Mouse (Mus musculus) left cerebral cortex, adult 2 months (tissue): ENCODE data around the gene Pld2. TPM values are rescaled to one million over a fixed set of nuclear protein-coding genes. Genes with fewer than 3 reads are reported as not detected.
"Not testable (repeated sequence)": the region's sequence is repeated elsewhere in the genome, so short reads cannot be mapped to it uniquely, and the experiment has no call there.

Source experiments
- DNase-seq, 2 experiments: peaks; one replicate each; pipeline ENCODE4 v3.0.0; 2021 to 2022; ENCODE audit warnings: low spot score in 2 of 2, mixed read lengths in 1 of 2; ENCODE audit errors: extremely low spot score in 1 of 2
- H3K27ac ChIP-seq: fragments of 200-600 bp; 2 replicates; pipeline ENCODE4 v1.8.1; 2022
- H3K4me3 ChIP-seq: fragments of 200-600 bp; 2 replicates; pipeline ENCODE4 v1.8.1; 2022
- CTCF ChIP-seq: fragments of 200-600 bp; IDR thresholded peaks from 2 replicates; pipeline ENCODE4 v1.8.1; 2022; ENCODE audit warnings: antibody characterized with exemption, mild to moderate bottlenecking, moderate library complexity
- intact Hi-C: fragments of 180-260 bp; cut with DNase I; formaldehyde crosslinking; loops from one replicate; pipeline ENCODE4 v1.15.1; 2025
- total RNA-seq, 2 experiments: library from RNA; stranded (reverse); gene quantifications; 2 replicates each; pipeline ENCODE4 v1.2.3; 2021

Pld2 gene
- total RNA-seq, 2 experiments from 2014 or later, result 12.8 to 13.6 TPM

- DNase-seq, result no peak
- H3K4me3 ChIP-seq, result peak overlapping the region; percentile 73; the same call in 1 of the 2 replicates
- TF ChIP-seq CTCF, result no peak
- intact Hi-C loops, result no loop called here
- no peak overlapping the region for H3K27ac ChIP-seq
These were observed 13.7 kb upstream of the Pld2 start for GRCm38 (mm10) chr11:70526211-70526610.

DNA sequence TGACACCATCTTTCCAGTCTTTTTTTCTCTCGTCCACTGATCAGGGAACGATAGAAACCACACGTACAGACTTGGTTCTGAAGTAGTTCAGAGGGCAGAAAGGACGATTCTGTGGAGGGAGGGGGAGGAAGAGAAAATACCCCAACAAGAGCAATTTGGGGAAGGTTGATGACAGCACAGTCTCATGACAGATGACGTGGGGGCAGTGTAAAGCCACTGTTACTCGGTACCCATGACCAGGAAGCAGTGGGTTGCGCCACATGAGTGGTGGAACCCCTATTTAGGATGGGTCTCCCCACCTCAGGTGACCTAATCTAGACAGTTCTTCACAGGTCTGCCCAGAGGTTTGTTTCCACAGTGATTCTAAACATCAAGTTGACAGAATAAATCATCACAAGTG, 11.3 kb upstream of the Pld2 start:
- Histone ChIP-seq H3K4me3 (no peak overlapping the region), H3K27ac (no peak overlapping the region)
- intact Hi-C loops, result no loop called here
- no peak for DNase-seq
- TF ChIP-seq CTCF, result no peak

GRCm38 (mm10) chr11:70531065-70531464, 8.8 kb upstream of the Pld2 start:
- H3K4me3 ChIP-seq, DNase-seq, intact Hi-C loops, H3K27ac ChIP-seq: not testable (repeated sequence)
- TF ChIP-seq CTCF, result peak; percentile 8; the same call in 1 of the 2 replicates

DNA sequence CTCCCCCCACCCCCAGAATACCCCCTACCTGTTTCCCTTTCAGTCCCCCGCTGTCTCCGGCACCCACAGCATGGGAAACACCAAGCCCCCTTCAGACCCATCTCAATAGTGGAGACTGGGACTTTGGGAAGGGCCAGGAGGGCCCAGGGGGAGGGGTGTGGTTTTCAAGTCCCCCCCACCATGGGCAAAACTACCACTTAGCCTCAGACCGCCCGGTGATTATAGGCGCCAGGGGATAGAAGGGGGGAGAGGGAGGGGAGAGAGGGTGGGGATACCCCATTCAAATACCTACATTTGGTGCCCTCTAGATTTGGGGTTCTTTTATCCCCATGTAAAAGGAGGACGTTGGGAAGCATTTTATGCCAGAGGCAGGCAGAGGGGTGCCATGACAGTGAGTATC, 7.0 kb upstream of the Pld2 start, which contains the start of gene Gm40193:
Gm40193 (minus strand) TSS at position 101 of the 400 bp plus-strand sequence.
- Histone ChIP-seq H3K27ac (no peak within 1 kb of the TSS), H3K4me3 (no peak within 1 kb of the TSS)
- TF ChIP-seq CTCF, result no peak
- no peak for DNase-seq
- intact Hi-C loops, result no loop called here

- TF ChIP-seq CTCF, result no peak
- intact Hi-C loops, result no loop called here
- H3K27ac ChIP-seq, result peak overlapping the region; percentile 77
- DNase-seq, result no peak
- peak overlapping the region; percentile 60 for H3K4me3 ChIP-seq
These were observed 441 bp upstream of the Pld2 start for GRCm38 (mm10) chr11:70539423-70539822.

GRCm38 (mm10) chr11:70540928-70541327, 1.1 kb downstream of the Pld2 start:
- intact Hi-C loops, result loop anchor here (2.0 kb wide), 2 partner anchors 22 to 64 kb away; partner anchors contain the start of gene Mink1
- Histone ChIP-seq H3K27ac (no peak overlapping the region), H3K4me3 (peak overlapping the region; percentile 60)
- no peak for DNase-seq
- no peak for TF ChIP-seq CTCF

GRCm38 (mm10) chr11:70541415-70541814, 1.6 kb downstream of the Pld2 start:
- intact Hi-C loops, result loop anchor here (2.0 kb wide), 2 partner anchors 21 to 63 kb away; partner anchors contain the start of gene Mink1
- no peak for TF ChIP-seq CTCF
- DNase-seq, result no peak
- H3K27ac ChIP-seq, result no peak overlapping the region
- H3K4me3 ChIP-seq, result peak overlapping the region; percentile 60

DNA sequence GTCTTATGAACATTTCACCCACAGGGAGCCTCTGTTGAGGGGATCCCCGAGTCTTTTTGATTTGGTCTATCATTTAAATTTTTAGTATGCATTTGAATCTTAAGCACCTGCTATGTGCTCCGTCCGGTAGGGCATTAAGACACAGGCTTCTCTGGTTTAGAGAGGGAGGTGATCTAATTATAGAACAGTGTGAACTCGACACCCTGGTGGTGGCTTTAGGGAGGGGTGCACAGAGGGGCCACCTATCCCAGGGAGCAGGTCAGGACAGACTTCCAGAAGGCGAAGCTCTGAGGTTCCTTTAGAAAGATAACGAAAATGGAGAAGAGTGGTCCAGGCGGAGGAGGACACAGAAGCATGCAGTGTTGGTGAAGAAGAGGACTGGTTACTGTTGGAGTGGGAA, 4.6 kb downstream of the Pld2 start:
- TF ChIP-seq CTCF, result no peak
- no peak overlapping the region for H3K27ac ChIP-seq
- H3K4me3 ChIP-seq, result no peak overlapping the region
- intact Hi-C loops, result no loop called here
- DNase-seq, result no peak

- DNase-seq, result no peak
- intact Hi-C loops, result no loop called here
- TF ChIP-seq CTCF, result no peak
- no peak overlapping the region for H3K27ac ChIP-seq
- H3K4me3 ChIP-seq, result no peak overlapping the region
These were observed 11.7 kb downstream of the Pld2 start for GRCm38 (mm10) chr11:70551526-70551925.

GRCm38 (mm10) chr11:70553940-70554339, 14.1 kb downstream of the Pld2 start:
- no peak for TF ChIP-seq CTCF
- no peak overlapping the region for H3K27ac ChIP-seq
- intact Hi-C loops, result no loop called here
- no peak overlapping the region for H3K4me3 ChIP-seq
- no peak for DNase-seq

DNA sequence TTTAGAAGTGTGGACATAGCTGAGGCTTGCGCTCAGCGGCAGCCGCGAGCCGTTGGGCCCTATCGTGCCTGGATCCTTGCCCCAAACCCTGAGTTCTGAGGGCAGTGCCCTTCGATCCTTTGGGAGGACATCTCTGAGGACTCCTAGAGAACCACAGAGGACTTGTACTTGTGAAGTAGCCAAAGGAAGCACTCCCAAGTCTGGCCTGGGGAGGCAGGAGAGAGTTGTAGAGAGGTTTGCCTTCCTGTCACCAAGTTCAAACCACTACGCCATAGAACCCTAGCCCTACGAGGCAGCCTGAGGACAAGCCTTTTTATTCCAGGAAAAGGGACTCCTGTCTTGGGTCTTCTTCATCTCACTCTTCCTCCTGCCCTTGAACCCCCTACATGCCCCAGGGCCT, 17.7 kb downstream of the Pld2 start:
- no peak for DNase-seq
- intact Hi-C loops, result no loop called here
- no peak; the same call in 1 of the 2 replicates for TF ChIP-seq CTCF
- H3K4me3 ChIP-seq, result no peak overlapping the region
- no peak overlapping the region for H3K27ac ChIP-seq

GRCm38 (mm10) chr11:70561937-70562286, 22.0 kb downstream of the Pld2 start:
- no peak for DNase-seq
- TF ChIP-seq CTCF, result peak; percentile 4
- Histone ChIP-seq H3K27ac (peak overlapping the region; percentile 98), H3K4me3 (peak overlapping the region; percentile 100)
- intact Hi-C loops, result loop anchor here (2.0 kb wide), 2 partner anchors 21 to 37 kb away; partner anchors contain the start of genes Pld2 and Psmb6

GRCm38 (mm10) chr11:70562287-70562994, 22.6 kb downstream of the Pld2 start, which contains the start of gene Mink1:
Gene Mink1 (plus strand): TSS chr11:70562881.
- H3K4me3 ChIP-seq, result peak within 1 kb of the TSS; percentile 100
- no peak; the same call in 1 of the 2 replicates for TF ChIP-seq CTCF
- intact Hi-C loops, result loop anchor here (2.0 kb wide), 2 partner anchors 22 to 38 kb away; partner anchors contain the start of genes Pld2 and Psmb6
- peak; percentile 91 to 92 for DNase-seq
- H3K27ac ChIP-seq, result peak within 1 kb of the TSS; percentile 98
